ENCODE assay signal across 8 mouse cellular contexts in the genomic region with DNA sequence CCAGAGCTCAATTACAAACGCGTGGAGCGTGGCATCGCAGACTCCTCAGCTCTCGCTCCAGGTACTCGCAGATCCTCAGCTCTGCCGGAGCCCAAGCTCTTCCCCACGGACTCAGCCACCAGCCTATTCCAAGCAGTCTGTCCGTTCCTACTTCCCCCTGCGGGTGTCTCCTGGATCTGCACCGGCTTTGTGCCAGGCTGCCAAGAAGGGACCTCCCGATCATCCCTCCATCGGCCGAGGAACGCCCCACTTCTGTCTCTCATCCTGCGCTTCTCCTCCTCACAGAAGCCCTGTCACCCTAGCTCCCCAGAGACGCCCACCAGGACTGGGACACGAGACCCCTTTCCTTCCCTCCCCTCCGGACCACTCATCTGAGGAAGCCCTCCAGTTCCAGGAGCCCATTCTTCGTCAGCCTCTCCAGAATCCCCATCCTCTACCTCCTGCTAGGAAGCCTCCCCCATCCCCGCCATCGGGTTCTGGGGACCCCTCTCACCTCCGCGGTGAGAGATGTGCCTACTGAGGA. TPM values are rescaled to one million over a fixed set of nuclear protein-coding genes. Genes with fewer than 3 reads are reported as not detected.
DNase-seq lines count a peak whose midpoint lies in the region; ATAC-seq lines count a peak whose summit lies in the region.

No protein-coding gene starts in this region.

- H3K36me3 ChIP-seq in hindbrain, embryonic 10.5 days = peaks cover 25% of the 10 kb centered on the region
- H3K36me3 ChIP-seq in lung, embryonic 16.5 days (ENCODE audit: control insufficient read depth, insufficient read depth, low read length) = peaks cover 10% of the 10 kb centered on the region

- peak overlapping the region; percentile 74 for H3K4me3 ChIP-seq in hindbrain, embryonic 10.5 days
- peak overlapping the region; percentile 55 for H3K4me3 ChIP-seq in lung, embryonic 16.5 days (ENCODE audit: low read length)

- no peaks in the 10 kb centered on the region for H3K9me3 ChIP-seq in hindbrain, embryonic 10.5 days
- H3K9me3 ChIP-seq in lung, embryonic 16.5 days (ENCODE audit: control insufficient read depth, low read length) = no peaks in the 10 kb centered on the region

- H3K27me3 ChIP-seq in hindbrain, embryonic 10.5 days (ENCODE audit: insufficient read depth, poor library complexity, severe bottlenecking) = no peaks in the 10 kb centered on the region
- H3K27me3 ChIP-seq in lung, embryonic 16.5 days (ENCODE audit: control insufficient read depth, insufficient read depth, low read depth, low read length) = no peaks in the 10 kb centered on the region

- peak overlapping the region; percentile 69 for H3K9ac ChIP-seq in lung, embryonic 16.5 days (ENCODE audit: low read length)

- peaks cover 22% of the 10 kb centered on the region for H3K4me1 ChIP-seq in hindbrain, embryonic 10.5 days (replicated peaks)
- peaks cover 3% of the 10 kb centered on the region; the same call in 1 of the 2 replicates for H3K4me1 ChIP-seq in lung, embryonic 16.5 days (replicated peaks; ENCODE audit: control insufficient read depth, insufficient read depth, low read length)

- peak overlapping the region; percentile 95 for H3K27ac ChIP-seq in hindbrain, embryonic 10.5 days
- peak overlapping the region; percentile 58; the same call in 1 of the 2 replicates for H3K27ac ChIP-seq in lung, embryonic 16.5 days (ENCODE audit: low read length)

- peak overlapping the region; percentile 97 for H3K4me2 ChIP-seq in lung, embryonic 16.5 days (ENCODE audit: low read depth, low read length)

- DNase-seq in Muller cell, postnatal 12 days (ENCODE audit: inconsistent ontology term) = peak; percentile 79
- peak; percentile 81 for DNase-seq in cerebellum, adult 9-10 months
- peak; percentile 78 for DNase-seq in hindbrain, embryonic 10.5 days (ENCODE audit: low spot score)
- peak; percentile 75 for DNase-seq in layer of hippocampus, adult 9-11 months
- DNase-seq in ovary, adult 18-20 months (ENCODE audit: low spot score) = peak; percentile 54
- peak; percentile 51 for DNase-seq in thymus, postnatal 0 days (ENCODE audit: low spot score)

- peak; percentile 93 for ATAC-seq in frontal cortex, adult (ENCODE audit: low TSS enrichment)
- peak; percentile 86 for ATAC-seq in lung, embryonic 16.5 days (ENCODE audit: low read depth)

- WGBS in hindbrain, embryonic 10.5 days = under 1% methylated on average over 24 of the region's 24 CpGs
- WGBS in lung, embryonic 16.5 days = under 1% methylated on average over 24 of the region's 24 CpGs

RNA-seq across cellular contexts. Expression of a gene that starts 0.5 kb away (rescaled TPM):
- 51.2 and 82.4 TPM in 2 replicates for polyA plus RNA-seq in hindbrain, embryonic 10.5 days (2016; fragmentation: Nextera tagmentation; extraction: Ambion mirVana)
- polyA plus RNA-seq in lung, embryonic 16.5 days (2015; fragmentation: Nextera tagmentation; extraction: Ambion mirVana) = 25.1 and 28.5 TPM in 2 replicates
- 12.6 and 14.6 TPM in 2 replicates for polyA plus RNA-seq in thymus, postnatal 0 days (2015; fragmentation: Nextera tagmentation; extraction: Ambion mirVana)

RNA-seq across cellular contexts. Expression of a gene that starts 13.2 kb away (rescaled TPM):
- 24.9 and 27.1 TPM in 2 replicates for polyA plus RNA-seq in hindbrain, embryonic 10.5 days (2016; fragmentation: Nextera tagmentation; extraction: Ambion mirVana)
- polyA plus RNA-seq in lung, embryonic 16.5 days (2015; fragmentation: Nextera tagmentation; extraction: Ambion mirVana) = 17.3 and 19.6 TPM in 2 replicates
- polyA plus RNA-seq in thymus, postnatal 0 days (2015; fragmentation: Nextera tagmentation; extraction: Ambion mirVana) = 17.1 and 17.9 TPM in 2 replicates

RNA-seq across cellular contexts. Expression of a gene that starts 35.1 kb away (rescaled TPM):
- 14.5 and 18.1 TPM in 2 replicates for polyA plus RNA-seq in hindbrain, embryonic 10.5 days (2016; fragmentation: Nextera tagmentation; extraction: Ambion mirVana)
- polyA plus RNA-seq in lung, embryonic 16.5 days (2015; fragmentation: Nextera tagmentation; extraction: Ambion mirVana) = 12.5 and 13.9 TPM in 2 replicates
- 5.6 and 5.8 TPM in 2 replicates for polyA plus RNA-seq in thymus, postnatal 0 days (2015; fragmentation: Nextera tagmentation; extraction: Ambion mirVana)

RNA-seq across cellular contexts. Expression of a gene that starts 35.6 kb away (rescaled TPM):
- 76.9 and 99.9 TPM in 2 replicates for polyA plus RNA-seq in hindbrain, embryonic 10.5 days (2016; fragmentation: Nextera tagmentation; extraction: Ambion mirVana)
- 61.7 and 64.4 TPM in 2 replicates for polyA plus RNA-seq in lung, embryonic 16.5 days (2015; fragmentation: Nextera tagmentation; extraction: Ambion mirVana)
- 59.6 and 59.7 TPM in 2 replicates for polyA plus RNA-seq in thymus, postnatal 0 days (2015; fragmentation: Nextera tagmentation; extraction: Ambion mirVana)

RNA-seq across cellular contexts. Expression of a gene that starts 53.5 kb away (rescaled TPM):
- polyA plus RNA-seq in hindbrain, embryonic 10.5 days (2016; fragmentation: Nextera tagmentation; extraction: Ambion mirVana) = 64.4 and 65.5 TPM in 2 replicates
- polyA plus RNA-seq in lung, embryonic 16.5 days (2015; fragmentation: Nextera tagmentation; extraction: Ambion mirVana) = 26.8 and 28.3 TPM in 2 replicates
- polyA plus RNA-seq in thymus, postnatal 0 days (2015; fragmentation: Nextera tagmentation; extraction: Ambion mirVana) = 26.4 and 27.1 TPM in 2 replicates

Comparison
In these comparisons a context has a peak if more than half of its experiments do, and no peak if none do; other contexts are left out.
1. Peak in every context shown above with its lines: DNase-seq, ATAC-seq, H3K4me3 ChIP-seq and H3K27ac ChIP-seq.